Mouse (Mus musculus) neural tube, postnatal 0 days (tissue): ENCODE data around the gene Gabra6. TPM values are rescaled to one million over a fixed set of nuclear protein-coding genes. Genes with fewer than 3 reads are reported as not detected.

ENCODE experiments used
- polyA plus RNA-seq: library from polyadenylated mRNA; unstranded; fragments of >200 nt; fragmentation: Nextera tagmentation; extraction: Ambion mirVana; gene quantifications from 2 replicates; pipeline ENCODE4 v1.2.1, GENCODE M21; 2015

The Gabra6 gene
- not detected in 2 replicates for polyA plus RNA-seq

DNA sequence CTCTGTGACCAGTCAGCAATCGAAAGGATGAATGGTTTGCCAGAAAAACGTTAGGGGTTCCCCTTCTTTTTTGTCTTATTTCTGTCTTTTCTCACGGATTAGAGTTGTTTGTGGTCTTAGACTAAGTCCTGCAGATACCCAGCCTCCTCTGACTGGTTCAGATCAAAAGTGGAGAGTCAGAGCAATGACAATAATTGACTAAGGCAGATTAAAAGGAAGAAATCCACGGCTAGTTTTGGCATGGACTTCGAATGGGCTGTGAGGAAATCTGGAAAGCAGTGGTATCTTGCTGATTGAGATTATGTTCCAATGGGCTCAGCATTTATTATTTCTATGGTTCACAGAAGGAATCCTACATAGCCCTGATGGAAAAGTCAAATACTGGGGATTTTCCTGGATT lies at the start of gene Gabra6:
Gabra6 (minus strand) TSS at position 191 of the 400 bp plus-strand sequence.

Other genes starting within 250 kb of the Gabra6 start
- 19.7 TPM in 2 replicates for gene Gabra1, start 138.1 kb downstream of the Gabra6 start, polyA plus RNA-seq
- gene Gabrb2, start 98.7 kb upstream of the Gabra6 start, polyA plus RNA-seq = 9.6 and 9.8 TPM in 2 replicates